Mouse (Mus musculus) limb, embryonic 12.5 days (tissue): ENCODE data around the gene Abhd2. TPM values are rescaled to one million over a fixed set of nuclear protein-coding genes. Genes with fewer than 3 reads are reported as not detected.

Experiments
- ATAC-seq: fragments of 200-750 bp; cut with Nextera tagmentation; 2 replicates; pipeline ENCODE4 v1.8.0; 2017; ENCODE audit warnings: low read depth, moderate TSS enrichment; ENCODE audit not compliant: insufficient number of reproducible peaks, insufficient read depth, low FRiP score, low TSS enrichment
- H3K27ac ChIP-seq: fragments of 300-500 bp; sonication (generic); 2 replicates; pipeline ENCODE4 v1.5.1; 2016; ENCODE audit warnings: mild to moderate bottlenecking, moderate library complexity
- H3K27me3 ChIP-seq: fragments of 300-500 bp; sonication (generic); 2 replicates; pipeline ENCODE4 v1.6.1; 2016; ENCODE audit warnings: mild to moderate bottlenecking, moderate library complexity
- H3K36me3 ChIP-seq: fragments of 300-500 bp; sonication (generic); 2 replicates; pipeline ENCODE4 v1.6.1; 2016; ENCODE audit warnings: mild to moderate bottlenecking, moderate library complexity
- H3K4me1 ChIP-seq: fragments of 300-500 bp; sonication (generic); replicated peaks from 2 replicates; pipeline ENCODE4 v1.6.1; 2016
- H3K4me2 ChIP-seq: fragments of 300-500 bp; sonication (generic); 2 replicates; pipeline ENCODE4 v1.6.1; 2016; ENCODE audit warnings: mild to moderate bottlenecking, moderate library complexity
- H3K4me3 ChIP-seq: fragments of 300-500 bp; sonication (generic); replicated peaks from 2 replicates; pipeline ENCODE4 v1.5.1; 2016; ENCODE audit warnings: mild to moderate bottlenecking
- H3K9ac ChIP-seq: fragments of 300-500 bp; sonication (generic); replicated peaks from 2 replicates; pipeline ENCODE4 v1.6.1; 2016; ENCODE audit warnings: mild to moderate bottlenecking, moderate library complexity
- H3K9me3 ChIP-seq: fragments of 300-500 bp; sonication (generic); 2 replicates; pipeline ENCODE4 v1.6.1; 2016; ENCODE audit warnings: mild to moderate bottlenecking, moderate library complexity
- WGBS: fragments of 180-500 bp; shearing (Covaris S2); methylation state at CpG from one replicate; pipeline ENCODE4 v1.1.7; 2016; 5-methylcytosine and 5-hydroxymethylcytosine counted together
- polyA plus RNA-seq: library from polyadenylated mRNA; unstranded; fragments of >200 nt; fragmentation: Nextera tagmentation; extraction: Ambion mirVana; gene quantifications from 2 replicates; pipeline ENCODE4 v1.2.1, GENCODE M21; 2016

The Abhd2 gene
- polyA plus RNA-seq, 1 experiment from 2014 or later, result 8.5 TPM

- H3K27ac ChIP-seq, result no peak overlapping the region
- peaks cover 37% of the 10 kb centered on the region for H3K36me3 ChIP-seq
Observed at GRCm38 (mm10) chr7:79362208-79362607, 89.2 kb downstream of the Abhd2 start.

GRCm38 (mm10) chr7:79362830-79363229 lies 89.8 kb downstream of the Abhd2 start:
- no peaks in the 10 kb centered on the region for H3K27me3 ChIP-seq
- H3K27ac ChIP-seq, result no peak overlapping the region
- ATAC-seq, result no peak
- no peak overlapping the region for H3K4me3 ChIP-seq
- H3K4me1 ChIP-seq, result no peaks in the 10 kb centered on the region; the same call in 1 of the 2 replicates
- 90% methylated on average over 7 of the region's 7 CpGs for WGBS
- no peaks in the 10 kb centered on the region for H3K9me3 ChIP-seq
- H3K9ac ChIP-seq, result no peak overlapping the region
- H3K36me3 ChIP-seq, result peaks cover 34% of the 10 kb centered on the region
- no peak overlapping the region for H3K4me2 ChIP-seq

More at GRCm38 (mm10) chr7:79362208-79362607, 89.2 kb downstream of the Abhd2 start:
- Histone ChIP-seq H3K9me3 (no peaks in the 10 kb centered on the region), H3K27me3 (no peaks in the 10 kb centered on the region), H3K4me1 (no peaks in the 10 kb centered on the region; the same call in 1 of the 2 replicates), H3K4me3 (no peak overlapping the region), H3K9ac (no peak overlapping the region), H3K4me2 (no peak overlapping the region)
- no peak for ATAC-seq
- 81% methylated on average over 8 of the region's 8 CpGs for WGBS

GRCm38 (mm10) chr7:79363370-79364043 lies 90.5 kb downstream of the Abhd2 start:
- no peaks in the 10 kb centered on the region for H3K27me3 ChIP-seq
- H3K4me3 ChIP-seq, result no peak overlapping the region
- WGBS, result 70% methylated on average over 8 of the region's 8 CpGs
- H3K9me3 ChIP-seq, result no peaks in the 10 kb centered on the region
- peaks cover 28% of the 10 kb centered on the region for H3K36me3 ChIP-seq
- no peaks in the 10 kb centered on the region; the same call in 1 of the 2 replicates for H3K4me1 ChIP-seq
- no peak overlapping the region for H3K4me2 ChIP-seq
- ATAC-seq, result no peak
- no peak overlapping the region for H3K27ac ChIP-seq
- no peak overlapping the region for H3K9ac ChIP-seq

- no peaks in the 10 kb centered on the region for H3K36me3 ChIP-seq
- no peak overlapping the region for H3K9ac ChIP-seq
- 82% methylated on average over 5 of the region's 5 CpGs for WGBS
- H3K9me3 ChIP-seq, result no peaks in the 10 kb centered on the region
- no peak overlapping the region for H3K27ac ChIP-seq
- H3K4me1 ChIP-seq, result peaks cover 14% of the 10 kb centered on the region
- ATAC-seq, result no peak
- H3K4me3 ChIP-seq, result no peak overlapping the region
- H3K4me2 ChIP-seq, result no peak overlapping the region
- no peaks in the 10 kb centered on the region for H3K27me3 ChIP-seq
Observed at GRCm38 (mm10) chr7:79368664-79369063, 95.7 kb downstream of the Abhd2 start.

GRCm38 (mm10) chr7:79369416-79369815 lies 96.4 kb downstream of the Abhd2 start:
- Histone ChIP-seq H3K4me2 (no peak overlapping the region), H3K9me3 (no peaks in the 10 kb centered on the region), H3K27ac (no peak overlapping the region), H3K36me3 (no peaks in the 10 kb centered on the region), H3K4me3 (no peak overlapping the region), H3K4me1 (peaks cover 14% of the 10 kb centered on the region), H3K9ac (no peak overlapping the region), H3K27me3 (no peaks in the 10 kb centered on the region)
- no peak for ATAC-seq
- 24% methylated on average over 4 of the region's 4 CpGs for WGBS

GRCm38 (mm10) chr7:79371321-79371879 lies 98.4 kb downstream of the Abhd2 start:
- peaks cover 14% of the 10 kb centered on the region for H3K4me1 ChIP-seq
- H3K9ac ChIP-seq, result 0 out of 2 replicates have a peak overlapping the region, but pooled peaks have one; percentile 4
- WGBS, result 28% methylated on average over 10 of the region's 10 CpGs
- H3K9me3 ChIP-seq, result no peaks in the 10 kb centered on the region
- H3K27ac ChIP-seq, result no peak overlapping the region
- H3K4me3 ChIP-seq, result no peak overlapping the region
- H3K27me3 ChIP-seq, result no peaks in the 10 kb centered on the region
- 0 out of 2 replicates have a peak, but pooled peaks have one; percentile 35 for ATAC-seq
- H3K4me2 ChIP-seq, result no peak overlapping the region
- H3K36me3 ChIP-seq, result no peaks in the 10 kb centered on the region

- ATAC-seq, result no peak
Observed at GRCm38 (mm10) chr7:79374017-79374416, 101.0 kb downstream of the Abhd2 start.

GRCm38 (mm10) chr7:79375594-79375993 lies 102.6 kb downstream of the Abhd2 start:
- Histone ChIP-seq H3K9me3 (no peaks in the 10 kb centered on the region), H3K36me3 (no peaks in the 10 kb centered on the region), H3K9ac (no peak overlapping the region), H3K4me1 (peaks cover 9% of the 10 kb centered on the region; the same call in 1 of the 2 replicates), H3K27me3 (no peaks in the 10 kb centered on the region), H3K4me2 (no peak overlapping the region), H3K27ac (no peak overlapping the region), H3K4me3 (no peak overlapping the region)
- no peak for ATAC-seq
- WGBS, result 70% methylated on average over 5 of the region's 5 CpGs

More at GRCm38 (mm10) chr7:79374017-79374416, 101.0 kb downstream of the Abhd2 start:
- Histone ChIP-seq H3K4me2 (no peak overlapping the region), H3K27me3 (no peaks in the 10 kb centered on the region), H3K9ac (no peak overlapping the region), H3K9me3 (no peaks in the 10 kb centered on the region), H3K4me3 (no peak overlapping the region), H3K27ac (no peak overlapping the region), H3K4me1 (peaks cover 14% of the 10 kb centered on the region), H3K36me3 (no peaks in the 10 kb centered on the region)

- no peaks in the 10 kb centered on the region for H3K9me3 ChIP-seq
- WGBS, result 88% methylated on average over 10 of the region's 10 CpGs
- H3K27ac ChIP-seq, result no peak overlapping the region
- ATAC-seq, result no peak
- H3K27me3 ChIP-seq, result no peaks in the 10 kb centered on the region
- no peak overlapping the region for H3K4me2 ChIP-seq
- H3K9ac ChIP-seq, result no peak overlapping the region
- no peaks in the 10 kb centered on the region for H3K36me3 ChIP-seq
- peaks cover under 1% of the 10 kb centered on the region; the same call in 1 of the 2 replicates for H3K4me1 ChIP-seq
- H3K4me3 ChIP-seq, result no peak overlapping the region
Observed at GRCm38 (mm10) chr7:79376516-79377275, 103.7 kb downstream of the Abhd2 start.

GRCm38 (mm10) chr7:79386422-79387133 lies 113.6 kb downstream of the Abhd2 start, which contains the start of gene Rlbp1:
TSS of gene Rlbp1 (minus strand) at chr7:79387048.
- Histone ChIP-seq H3K36me3 (no peaks in the 10 kb centered on the region), H3K27ac (peak within 1 kb of the TSS; percentile 59)
- 71% methylated on average over 16 of the region's 16 CpGs for WGBS

GRCm38 (mm10) chr7:79387140-79387539 lies 114.1 kb downstream of the Abhd2 start:
- Histone ChIP-seq H3K9me3 (no peaks in the 10 kb centered on the region), H3K27ac (peak overlapping the region; percentile 41; the same call in 1 of the 2 replicates), H3K4me3 (no peak overlapping the region), H3K4me1 (peaks cover 15% of the 10 kb centered on the region), H3K9ac (no peak overlapping the region), H3K4me2 (no peak overlapping the region), H3K36me3 (no peaks in the 10 kb centered on the region), H3K27me3 (no peaks in the 10 kb centered on the region)
- ATAC-seq, result no peak
- 77% methylated on average over 8 of the region's 8 CpGs for WGBS

More at GRCm38 (mm10) chr7:79386422-79387133, 113.6 kb downstream of the Abhd2 start, which contains the start of gene Rlbp1:
- H3K9ac ChIP-seq, result no peak within 1 kb of the TSS
- no peak within 1 kb of the TSS for H3K4me3 ChIP-seq
- no peak within 1 kb of the TSS for H3K4me2 ChIP-seq
- ATAC-seq, result no peak
- H3K4me1 ChIP-seq, result peaks cover 15% of the 10 kb centered on the region
- H3K9me3 ChIP-seq, result no peaks in the 10 kb centered on the region
- no peaks in the 10 kb centered on the region for H3K27me3 ChIP-seq
